Mouse (Mus musculus) kidney, postnatal 10 days (tissue): ENCODE data around the gene Sptlc3.

Source experiments
- DNase-seq: peaks from one replicate; pipeline ENCODE4 v3.0.0; 2021; ENCODE audit warnings: mixed read lengths

Sptlc3 gene

GRCm38 (mm10) chr2:139637861-139638260 lies 144.1 kb downstream of the Sptlc3 start:
- no peak for DNase-seq

- DNase-seq, result no peak
These were observed 148.2 kb downstream of the Sptlc3 start for GRCm38 (mm10) chr2:139641757-139642385.

- DNase-seq, result no peak
These were observed 155.8 kb downstream of the Sptlc3 start for GRCm38 (mm10) chr2:139649518-139649917.

GRCm38 (mm10) chr2:139656750-139657149 lies 163.0 kb downstream of the Sptlc3 start:
- DNase-seq, result no peak

GRCm38 (mm10) chr2:139671838-139672237 lies 178.1 kb downstream of the Sptlc3 start:
- DNase-seq, result no peak

- no peak for DNase-seq
These were observed 178.7 kb downstream of the Sptlc3 start for GRCm38 (mm10) chr2:139672371-139672770.

- peak; percentile 77 for DNase-seq
These were observed 183.5 kb downstream of the Sptlc3 start for GRCm38 (mm10) chr2:139677065-139677762.

GRCm38 (mm10) chr2:139677809-139678274 lies 184.1 kb downstream of the Sptlc3 start, which contains the start of gene Ism1:
Gene Ism1 (plus strand): TSS chr2:139678178.
- peak; percentile 63 for DNase-seq

- DNase-seq, result peak; percentile 64
These were observed 184.8 kb downstream of the Sptlc3 start for GRCm38 (mm10) chr2:139678275-139679140.

- DNase-seq, result no peak
These were observed 188.8 kb downstream of the Sptlc3 start for GRCm38 (mm10) chr2:139682540-139682939.
